Mouse (Mus musculus): ENCODE measurements around the gene Eml2. TPM values are rescaled to one million over a fixed set of nuclear protein-coding genes. Genes with fewer than 3 reads are reported as not detected.
A peak's percentile ranks its signal among the peaks of the same experiment; 100 is the strongest.

Gene Eml2
- polyA plus RNA-seq, 1 experiment from 2014 or later = 7.3 TPM

GRCm38 (mm10) chr7:19226817-19227797, 50.9 kb downstream of the Eml2 start:
- Histone ChIP-seq H3K9ac (peak overlapping the region; percentile 46), H3K4me2 (replicated peaks) (peak overlapping the region; percentile 69), H3K4me3 (replicated peaks) (peak overlapping the region; percentile 68), H3K27ac (peak overlapping the region; percentile 99), H3K4me1 (replicated peaks) (peaks cover 25% of the 10 kb centered on the region), H3K9me3 (no peaks in the 10 kb centered on the region), H3K36me3 (0 out of 2 replicates have a peak, but pooled peaks cover 4% of the 10 kb centered on the region), H3K27me3 (replicated peaks) (no peaks in the 10 kb centered on the region)
- WGBS = 12% methylated on average over 20 of the region's 20 CpGs
- ATAC-seq = peak; percentile 27

GRCm38 (mm10) chr7:19227883-19228792, 51.9 kb downstream of the Eml2 start, which contains the start of gene Opa3:
Gene Opa3, plus strand, starts transcription at chr7:19228334.
- no peaks in the 10 kb centered on the region for H3K9me3 ChIP-seq
- peak within 1 kb of the TSS; percentile 78 for H3K9ac ChIP-seq
- H3K27ac ChIP-seq = peak within 1 kb of the TSS; percentile 99
- no peaks in the 10 kb centered on the region for H3K27me3 ChIP-seq (replicated peaks)
- WGBS = under 1% methylated on average over 89 of the region's 91 CpGs
- H3K4me1 ChIP-seq (replicated peaks) = peaks cover 30% of the 10 kb centered on the region
- H3K36me3 ChIP-seq = 0 out of 2 replicates have a peak, but pooled peaks cover 4% of the 10 kb centered on the region
- ATAC-seq = peak; percentile 94
- peak within 1 kb of the TSS; percentile 75 for H3K4me2 ChIP-seq (replicated peaks)
- peak within 1 kb of the TSS; percentile 68 for H3K4me3 ChIP-seq (replicated peaks)

GRCm38 (mm10) chr7:19228793-19229148, 52.5 kb downstream of the Eml2 start:
- ATAC-seq = no peak
- Histone ChIP-seq H3K9ac (peak overlapping the region; percentile 56), H3K4me2 (replicated peaks) (peak overlapping the region; percentile 75), H3K36me3 (0 out of 2 replicates have a peak, but pooled peaks cover 4% of the 10 kb centered on the region), H3K4me1 (replicated peaks) (peaks cover 30% of the 10 kb centered on the region), H3K4me3 (replicated peaks) (peak overlapping the region; percentile 68), H3K27me3 (replicated peaks) (no peaks in the 10 kb centered on the region), H3K9me3 (no peaks in the 10 kb centered on the region), H3K27ac (peak overlapping the region; percentile 80)
- under 1% methylated on average over 14 of the region's 14 CpGs for WGBS

- H3K9ac ChIP-seq = peak overlapping the region; percentile 56
- peak overlapping the region; percentile 80 for H3K27ac ChIP-seq
- H3K9me3 ChIP-seq = no peaks in the 10 kb centered on the region
- peak overlapping the region; percentile 68 for H3K4me3 ChIP-seq (replicated peaks)
- peaks cover 30% of the 10 kb centered on the region for H3K4me1 ChIP-seq (replicated peaks)
- no peak for ATAC-seq
- peak overlapping the region; percentile 75 for H3K4me2 ChIP-seq (replicated peaks)
- 24% methylated on average over 5 of the region's 5 CpGs for whole genome bisulfite sequencing
- H3K36me3 ChIP-seq = 0 out of 2 replicates have a peak, but pooled peaks cover 4% of the 10 kb centered on the region
- H3K27me3 ChIP-seq (replicated peaks) = no peaks in the 10 kb centered on the region
Measured at GRCm38 (mm10) chr7:19229404-19229803, 53.2 kb downstream of the Eml2 start.

GRCm38 (mm10) chr7:19230041-19230580, 53.9 kb downstream of the Eml2 start:
- ATAC-seq = no peak
- H3K9ac ChIP-seq = peak overlapping the region; percentile 56
- H3K4me1 ChIP-seq (replicated peaks) = peaks cover 27% of the 10 kb centered on the region
- H3K27me3 ChIP-seq (replicated peaks) = no peaks in the 10 kb centered on the region
- no peak overlapping the region for H3K4me3 ChIP-seq (replicated peaks)
- H3K36me3 ChIP-seq = 0 out of 2 replicates have a peak, but pooled peaks cover 4% of the 10 kb centered on the region
- peak overlapping the region; percentile 75 for H3K4me2 ChIP-seq (replicated peaks)
- H3K9me3 ChIP-seq = no peaks in the 10 kb centered on the region
- H3K27ac ChIP-seq = peak overlapping the region; percentile 54; the same call in 1 of the 2 replicates
- 76% methylated on average over 2 of the region's 2 CpGs for WGBS

GRCm38 (mm10) chr7:19230899-19231298, 54.7 kb downstream of the Eml2 start:
- Histone ChIP-seq H3K36me3 (no peaks in the 10 kb centered on the region), H3K4me1 (replicated peaks) (peaks cover 29% of the 10 kb centered on the region), H3K4me2 (replicated peaks) (no peak overlapping the region), H3K4me3 (replicated peaks) (no peak overlapping the region), H3K9me3 (no peaks in the 10 kb centered on the region), H3K27ac (no peak overlapping the region), H3K27me3 (replicated peaks) (no peaks in the 10 kb centered on the region), H3K9ac (0 out of 2 replicates have a peak overlapping the region, but pooled peaks have one; percentile 13)
- WGBS = 93% methylated on average over 5 of the region's 5 CpGs
- ATAC-seq = no peak

GRCm38 (mm10) chr7:19231849-19232248, 55.6 kb downstream of the Eml2 start:
- 74% methylated on average over 3 of the region's 3 CpGs for WGBS
- no peak overlapping the region for H3K9ac ChIP-seq
- no peak overlapping the region for H3K4me2 ChIP-seq (replicated peaks)
- no peaks in the 10 kb centered on the region for H3K27me3 ChIP-seq (replicated peaks)
- H3K27ac ChIP-seq = peak overlapping the region; percentile 68
- H3K9me3 ChIP-seq = no peaks in the 10 kb centered on the region
- no peak overlapping the region for H3K4me3 ChIP-seq (replicated peaks)
- no peak for ATAC-seq
- peaks cover 32% of the 10 kb centered on the region for H3K4me1 ChIP-seq (replicated peaks)
- no peaks in the 10 kb centered on the region for H3K36me3 ChIP-seq

- no peaks in the 10 kb centered on the region for H3K36me3 ChIP-seq
- peak overlapping the region; percentile 44; the same call in 1 of the 2 replicates for H3K27ac ChIP-seq
- no peak overlapping the region for H3K9ac ChIP-seq
- H3K4me3 ChIP-seq (replicated peaks) = no peak overlapping the region
- no peaks in the 10 kb centered on the region for H3K27me3 ChIP-seq (replicated peaks)
- H3K9me3 ChIP-seq = no peaks in the 10 kb centered on the region
- no peak overlapping the region for H3K4me2 ChIP-seq (replicated peaks)
- WGBS = 75% methylated on average over 5 of the region's 5 CpGs
- peaks cover 27% of the 10 kb centered on the region for H3K4me1 ChIP-seq (replicated peaks)
- ATAC-seq = no peak
Measured at GRCm38 (mm10) chr7:19234652-19235051, 58.4 kb downstream of the Eml2 start.

- H3K9ac ChIP-seq = no peak overlapping the region
- H3K27ac ChIP-seq = peak overlapping the region; percentile 44; the same call in 1 of the 2 replicates
- H3K4me1 ChIP-seq (replicated peaks) = peaks cover 25% of the 10 kb centered on the region
- no peaks in the 10 kb centered on the region for H3K9me3 ChIP-seq
- H3K36me3 ChIP-seq = no peaks in the 10 kb centered on the region
- 0 out of 2 replicates have a peak, but pooled peaks have one; percentile 7 for ATAC-seq
- H3K27me3 ChIP-seq (replicated peaks) = no peaks in the 10 kb centered on the region
- H3K4me3 ChIP-seq (replicated peaks) = no peak overlapping the region
- H3K4me2 ChIP-seq (replicated peaks) = no peak overlapping the region
- 86% methylated on average over 2 of the region's 2 CpGs for WGBS
Measured at GRCm38 (mm10) chr7:19235092-19235671, 59.0 kb downstream of the Eml2 start.

- WGBS = 73% methylated on average over 2 of the region's 2 CpGs
- H3K36me3 ChIP-seq = no peaks in the 10 kb centered on the region
- H3K9ac ChIP-seq = no peak overlapping the region
- peak overlapping the region; percentile 11; the same call in 1 of the 2 replicates for H3K27ac ChIP-seq
- no peak overlapping the region for H3K4me3 ChIP-seq (replicated peaks)
- no peak overlapping the region for H3K4me2 ChIP-seq (replicated peaks)
- no peaks in the 10 kb centered on the region for H3K27me3 ChIP-seq (replicated peaks)
- no peaks in the 10 kb centered on the region for H3K9me3 ChIP-seq
- H3K4me1 ChIP-seq (replicated peaks) = peaks cover 24% of the 10 kb centered on the region
- ATAC-seq = no peak
Measured at GRCm38 (mm10) chr7:19236411-19236810, 60.2 kb downstream of the Eml2 start.

- H3K27me3 ChIP-seq (replicated peaks) = no peaks in the 10 kb centered on the region
- ATAC-seq = no peak
- no peak overlapping the region for H3K4me3 ChIP-seq (replicated peaks)
- no peaks in the 10 kb centered on the region for H3K9me3 ChIP-seq
- WGBS = 94% methylated on average over 4 of the region's 4 CpGs
- no peak overlapping the region for H3K27ac ChIP-seq
- H3K9ac ChIP-seq = no peak overlapping the region
- H3K4me1 ChIP-seq (replicated peaks) = peaks cover 19% of the 10 kb centered on the region
- H3K36me3 ChIP-seq = no peaks in the 10 kb centered on the region
- H3K4me2 ChIP-seq (replicated peaks) = no peak overlapping the region
Measured at GRCm38 (mm10) chr7:19238344-19238743, 62.1 kb downstream of the Eml2 start.
